Mouse (Mus musculus) 3134 (cell line): ENCODE results near the gene Pipox.

Experiments
- DNase-seq: peaks from one replicate; pipeline ENCODE4 v3.0.0-alpha.2; 2011; ENCODE audit warnings: low spot score; ENCODE audit not compliant: insufficient read length; ENCODE audit errors: extremely low read depth

The Pipox gene

DNA sequence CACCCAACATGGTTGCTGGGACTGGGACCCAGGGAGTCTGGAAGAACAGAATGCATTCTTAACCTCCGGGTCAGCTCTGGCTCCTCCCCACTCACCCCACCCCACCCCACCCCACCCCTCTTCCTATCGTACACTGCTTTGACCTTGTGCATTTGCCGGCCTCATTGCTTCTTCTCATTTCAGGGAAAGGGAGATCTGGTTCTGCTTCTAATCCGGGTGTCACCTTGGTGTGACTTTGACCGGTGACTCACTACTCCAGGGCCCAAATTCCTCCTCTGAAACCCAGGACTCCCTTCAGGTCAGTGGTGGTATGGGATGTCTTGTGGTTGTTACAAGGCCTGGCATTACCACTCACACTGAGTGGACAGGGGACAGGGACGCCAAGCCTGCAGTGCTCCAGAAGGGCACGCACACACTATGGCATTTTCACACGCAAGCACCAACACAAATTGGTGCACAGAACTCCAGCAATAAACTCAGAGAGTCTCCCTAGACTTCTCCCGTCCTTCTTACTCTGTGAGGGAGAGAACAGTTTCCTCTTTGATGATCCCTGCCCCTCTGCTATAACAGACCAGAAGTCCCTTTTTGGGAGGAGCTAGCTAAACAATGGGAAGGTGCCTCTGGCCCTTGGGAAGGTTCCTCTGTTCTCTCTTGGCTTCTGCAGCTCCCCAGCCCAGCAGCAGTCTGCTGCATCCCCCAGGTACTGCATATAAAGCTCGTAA is 9.2 kb downstream of the Pipox start:
- no peak for DNase-seq

DNA sequence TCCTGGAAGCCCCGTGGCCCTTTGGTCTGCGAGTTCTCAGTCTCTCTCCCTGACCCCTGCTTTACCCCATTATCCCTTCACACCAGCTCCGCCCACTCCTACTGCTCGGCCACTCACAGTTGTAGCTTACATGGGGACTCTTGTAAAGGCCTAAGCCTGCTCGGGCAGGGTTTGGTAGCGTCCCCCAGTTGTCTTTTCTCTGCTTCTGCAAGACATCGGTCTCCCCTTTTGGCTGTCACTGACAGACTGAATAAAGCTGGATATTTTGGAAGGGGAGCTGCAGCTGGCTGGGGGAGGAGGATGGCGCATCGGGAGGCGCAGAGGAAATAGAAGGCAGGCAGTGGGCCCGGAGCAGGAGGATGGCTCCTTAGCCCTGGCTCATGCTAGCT is 17.1 kb downstream of the Pipox start:
- DNase-seq: no peak

DNA sequence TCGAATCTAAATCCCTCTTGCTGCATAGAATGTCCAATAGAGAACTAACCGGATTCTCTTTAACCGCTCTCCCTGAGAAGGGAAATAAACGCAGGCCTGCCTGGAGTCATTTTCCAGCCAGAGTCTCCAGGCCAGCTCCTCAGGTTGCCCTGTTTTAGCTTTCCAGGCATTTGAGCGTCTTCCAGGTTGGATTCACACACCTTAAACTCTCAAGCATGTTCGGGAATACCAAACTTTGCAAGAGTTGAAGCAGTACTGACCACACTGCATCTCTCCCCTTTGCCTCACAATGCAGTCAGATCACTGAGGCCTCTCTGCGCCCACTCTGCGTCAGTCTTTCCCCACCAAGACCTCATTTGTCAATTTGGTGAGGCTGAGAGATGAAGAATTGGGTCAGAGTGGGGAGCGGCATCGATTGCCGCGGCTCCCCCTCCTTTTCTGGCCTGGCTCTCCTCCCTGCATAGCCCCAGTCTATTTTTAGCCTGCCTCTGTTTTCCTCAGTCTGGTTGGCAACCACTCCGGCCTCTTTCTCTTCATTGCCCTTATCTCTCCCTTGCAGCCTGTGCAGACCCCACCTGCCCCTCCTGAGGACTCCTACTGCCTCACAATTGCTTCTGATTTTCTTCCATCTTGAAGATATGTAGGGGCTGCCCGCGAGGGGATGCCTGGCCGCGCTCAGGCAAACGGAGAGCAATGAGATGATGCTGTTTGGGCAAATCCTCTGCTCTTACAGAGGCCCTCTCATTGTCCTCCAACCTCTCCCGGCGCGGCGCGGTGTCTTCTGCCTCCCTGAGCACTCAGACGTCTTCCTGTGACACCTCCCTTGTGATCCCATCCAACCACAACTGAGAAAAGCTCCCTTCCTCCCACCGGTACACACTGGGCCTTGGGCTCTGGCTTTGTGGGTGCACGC is 17.8 kb downstream of the Pipox start:
- DNase-seq: no peak

DNA sequence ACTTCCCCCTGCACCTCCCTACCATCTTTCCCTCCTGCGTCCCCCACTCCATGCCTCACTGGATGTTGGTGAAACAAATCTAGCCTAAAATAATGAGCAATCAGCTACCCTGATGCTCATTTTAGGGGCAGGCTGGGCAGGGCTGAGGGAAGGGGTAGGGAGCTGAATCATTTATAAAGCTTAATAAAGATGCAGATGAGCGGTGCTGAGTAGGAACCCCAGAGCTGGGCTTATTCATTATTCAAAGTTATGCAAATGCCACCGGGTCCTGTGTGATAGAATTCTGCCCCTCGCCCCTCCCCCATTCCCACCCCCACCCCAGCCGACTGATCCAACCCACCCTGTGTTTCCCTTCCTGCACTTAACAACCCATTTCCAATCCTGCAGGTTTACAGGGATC is 18.6 kb downstream of the Pipox start:
- DNase-seq: no peak

DNA sequence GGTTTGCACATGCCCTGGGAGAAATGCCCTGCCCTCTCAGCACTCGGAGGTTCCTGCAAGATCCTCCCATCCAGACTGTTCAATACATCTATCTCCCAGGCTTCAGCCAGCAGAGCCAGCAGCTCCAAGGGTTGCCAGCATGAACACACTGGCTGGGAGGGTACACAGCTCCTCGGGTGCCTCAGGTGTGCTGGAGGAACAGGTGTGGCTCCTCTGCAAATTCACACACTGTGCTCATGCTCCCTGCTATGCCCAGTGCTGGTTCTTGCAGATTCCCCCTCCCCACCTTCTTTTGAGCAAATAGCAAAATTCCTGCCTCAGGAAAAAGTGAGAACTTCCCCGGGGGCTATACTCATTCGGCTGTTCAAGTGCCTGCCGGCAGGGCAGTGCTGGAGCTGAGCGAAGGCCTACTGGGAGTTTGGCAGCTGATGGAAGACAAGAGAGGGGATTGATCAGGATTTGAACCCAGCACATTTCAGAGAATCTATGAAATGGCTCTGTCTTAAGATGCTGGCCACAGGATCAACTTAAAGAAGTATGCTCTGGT is 19.1 kb downstream of the Pipox start:
- DNase-seq: no peak

DNA sequence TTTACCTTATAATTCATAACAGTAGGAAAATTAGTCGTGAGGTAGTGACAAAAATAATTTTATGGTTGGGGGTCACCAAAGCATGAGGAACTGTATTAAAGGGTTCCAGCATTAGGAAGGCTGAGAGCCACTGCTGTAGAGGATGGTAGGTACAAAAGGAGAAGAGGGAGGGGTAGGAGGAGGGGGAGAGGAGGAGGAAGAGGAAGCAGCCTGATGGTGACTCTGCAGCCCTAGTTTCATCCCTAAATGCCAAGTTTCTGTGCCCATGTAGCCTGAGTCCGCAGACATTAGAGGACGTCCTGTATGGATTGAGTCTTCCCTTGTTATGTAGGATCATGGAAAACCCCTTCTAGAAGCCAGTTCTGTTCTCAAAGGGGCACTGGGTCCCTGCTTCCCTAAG is 20.8 kb downstream of the Pipox start:
- no peak for DNase-seq

DNA sequence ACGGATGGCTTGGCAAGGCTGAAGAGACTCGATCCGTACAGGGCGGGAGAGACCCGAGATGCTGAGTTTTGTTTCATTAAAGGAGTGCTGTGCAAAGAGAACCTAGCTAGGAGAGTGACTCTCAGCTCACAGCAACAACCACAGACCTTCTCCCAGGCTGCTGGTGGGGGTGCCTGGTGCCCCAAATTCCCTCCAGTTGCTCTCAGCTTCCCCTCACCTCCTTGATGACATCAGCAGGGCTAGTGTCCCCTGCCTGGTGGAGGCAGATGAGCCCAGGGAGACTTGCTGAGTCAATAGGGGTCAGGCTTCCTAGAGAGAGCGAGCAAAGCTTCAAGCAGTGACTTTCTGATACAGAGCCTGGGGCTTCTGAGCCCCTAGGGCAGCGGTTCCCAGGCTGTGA is 21.2 kb downstream of the Pipox start:
- no peak for DNase-seq

DNA sequence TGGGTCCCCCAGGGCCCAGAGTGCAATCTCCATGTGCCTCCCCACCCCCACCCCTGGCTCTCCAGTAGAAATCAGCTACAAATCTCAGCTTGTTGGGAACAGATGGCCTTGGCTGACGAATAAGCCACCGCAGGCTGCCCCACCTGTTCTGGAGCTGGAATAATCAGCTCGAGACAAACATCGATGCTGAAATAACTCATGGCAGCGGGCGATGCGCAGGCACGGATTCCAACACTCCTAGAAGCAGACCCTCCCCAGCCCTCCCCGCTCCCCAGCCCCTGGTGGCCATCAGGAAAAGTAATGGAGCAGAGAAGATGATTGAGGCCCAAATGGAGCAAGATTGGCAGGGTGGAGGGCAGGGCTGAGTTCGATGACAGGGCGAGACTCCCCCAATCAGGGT is 21.7 kb downstream of the Pipox start:
- no peak for DNase-seq

DNA sequence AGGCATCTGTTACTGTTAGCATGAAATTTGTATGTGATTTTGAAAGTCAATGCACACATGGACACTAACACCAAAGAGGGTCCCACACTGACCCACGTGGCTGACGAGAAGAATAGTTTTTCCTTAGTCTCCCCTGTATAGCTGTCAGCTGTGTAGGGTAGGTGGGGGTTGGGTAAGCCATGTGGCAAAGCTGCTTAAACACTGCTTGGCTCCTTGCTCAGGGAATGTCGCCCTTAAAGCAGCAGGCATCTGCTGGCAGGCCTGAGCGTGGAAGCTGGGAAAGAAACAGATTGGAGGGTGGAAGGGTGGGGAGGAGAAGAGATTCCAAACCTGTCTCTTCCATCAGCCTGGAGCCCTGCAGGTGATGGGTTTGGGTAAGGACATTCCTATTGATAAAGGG is 22.5 kb downstream of the Pipox start:
- no peak for DNase-seq

DNA sequence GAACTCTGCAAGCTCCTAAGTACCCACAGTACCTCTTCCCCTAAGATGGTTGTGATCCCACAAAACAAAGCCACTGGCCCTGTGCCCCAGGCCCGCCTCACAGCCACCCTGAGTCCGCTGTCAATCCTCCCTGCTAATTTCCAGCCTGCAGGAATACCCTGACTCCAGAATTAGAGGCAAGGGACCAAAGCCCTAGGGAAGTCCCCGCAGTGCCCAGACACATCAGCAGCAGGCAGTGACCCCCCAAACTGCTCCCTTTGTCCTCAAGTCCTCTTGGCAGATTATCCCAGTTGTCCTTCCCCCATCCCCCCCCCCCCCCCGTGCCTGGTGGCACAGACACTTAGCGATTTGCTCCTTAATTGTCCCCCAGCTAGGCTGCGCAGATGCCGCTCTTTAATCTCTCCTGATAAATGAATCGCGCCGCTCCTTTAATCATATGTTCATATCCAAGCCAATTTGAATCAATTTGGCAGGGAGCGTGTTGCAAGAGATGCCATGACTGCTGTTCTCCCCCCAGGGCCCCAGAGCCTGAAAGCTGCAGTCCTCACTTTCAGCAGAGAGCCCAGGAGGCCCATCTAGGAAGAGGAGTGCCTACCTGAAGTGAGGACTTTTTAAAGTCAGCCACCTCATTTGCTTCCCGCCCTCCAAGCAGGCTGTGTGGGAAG is 26.3 kb downstream of the Pipox start:
- DNase-seq: no peak

DNA sequence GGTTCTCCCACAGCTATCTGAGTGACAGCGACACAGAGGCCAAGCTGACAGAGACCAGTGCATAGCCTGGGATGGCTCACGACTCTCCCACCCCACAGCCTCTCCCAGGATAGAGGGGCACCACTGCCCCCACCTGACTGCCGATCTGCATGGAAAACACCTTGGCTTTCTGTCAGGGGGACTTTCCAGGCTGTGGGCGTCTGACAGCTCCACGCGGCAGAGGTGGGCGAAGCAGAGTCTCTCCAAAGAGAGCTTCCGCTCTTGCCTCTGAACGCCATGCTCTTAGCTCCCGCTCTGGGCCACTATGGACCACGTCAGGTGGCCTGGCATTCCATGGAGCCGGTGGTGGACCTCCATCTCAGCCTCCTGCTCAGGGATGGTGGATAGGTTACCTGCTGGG is 29.1 kb downstream of the Pipox start:
- no peak for DNase-seq

DNA sequence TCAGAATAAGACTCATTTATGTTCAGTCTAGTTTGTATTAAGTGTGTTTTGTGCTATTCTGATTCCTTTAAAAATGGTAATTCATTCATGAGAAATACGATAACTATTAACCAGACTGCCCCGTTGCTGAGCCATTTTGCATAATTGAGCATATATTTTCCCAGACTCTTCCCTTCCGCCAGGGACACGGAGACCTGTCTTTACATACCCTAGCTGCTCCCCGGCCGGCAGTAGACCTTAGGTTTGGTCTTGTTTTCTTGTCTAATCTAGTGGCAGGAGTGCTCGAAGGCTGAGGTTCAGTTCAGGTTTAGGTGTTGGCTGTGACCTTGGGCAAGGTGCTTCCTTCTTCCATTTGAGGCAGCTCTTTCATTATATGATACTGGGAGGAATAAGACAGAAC is 31.0 kb downstream of the Pipox start:
- DNase-seq: no peak

DNA sequence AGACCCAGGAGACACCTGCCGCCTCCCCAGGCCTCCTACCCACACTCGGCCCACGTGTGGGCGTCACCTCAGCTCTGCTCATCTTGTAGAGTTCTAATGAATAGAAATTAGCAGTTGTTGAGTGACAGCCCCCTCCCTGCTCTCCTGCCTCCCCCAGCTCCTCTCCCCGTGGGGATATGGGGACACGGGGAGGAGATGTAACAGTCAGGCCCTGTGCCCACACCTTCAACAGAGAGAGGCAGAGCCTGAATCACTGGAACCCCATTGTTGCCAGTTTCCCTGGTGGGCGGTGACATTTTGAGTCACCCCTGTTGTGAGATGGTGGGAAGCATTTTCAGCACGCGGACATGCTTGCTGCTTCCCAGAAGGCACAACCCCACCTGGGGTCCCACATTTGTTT is 32.9 kb downstream of the Pipox start:
- DNase-seq: no peak

DNA sequence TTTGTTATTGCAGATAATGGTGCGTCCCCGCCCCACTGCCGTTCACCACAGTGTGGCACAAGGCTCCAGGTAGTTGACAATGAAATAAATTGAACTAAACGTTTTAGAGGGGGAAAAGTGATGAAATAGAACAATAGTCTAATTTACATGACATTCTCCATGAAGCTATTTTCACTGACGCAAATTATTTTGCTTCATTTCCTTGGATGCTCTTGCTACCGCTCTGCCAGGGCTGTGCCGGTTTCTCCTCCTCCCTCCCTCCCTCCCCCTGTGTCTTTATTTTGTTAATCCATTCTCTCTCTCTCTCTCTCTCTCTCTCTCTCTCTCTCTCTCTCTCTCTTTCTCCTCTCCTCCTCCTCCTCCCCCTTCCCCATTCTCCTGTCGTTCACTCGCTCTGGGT is 35.3 kb downstream of the Pipox start:
- no peak for DNase-seq

DNA sequence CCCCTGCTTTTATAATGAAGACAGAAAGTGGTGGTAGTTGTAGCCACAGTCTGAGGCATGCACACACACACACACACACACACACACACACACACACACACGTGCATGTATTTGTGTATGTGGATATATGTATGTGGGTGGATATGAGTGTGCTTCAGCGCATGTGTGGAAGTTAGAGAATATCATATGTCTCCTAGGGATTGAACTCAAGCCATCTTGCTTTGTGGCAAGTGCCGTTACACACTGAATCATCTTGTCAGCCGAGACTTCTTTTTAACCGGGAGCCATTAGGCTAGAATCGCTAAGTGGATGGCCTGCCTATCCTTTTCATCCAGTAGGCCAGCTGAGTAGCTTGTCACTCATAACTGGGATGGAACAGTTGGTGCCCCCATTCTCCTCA is 36.8 kb downstream of the Pipox start:
- DNase-seq: no peak

DNA sequence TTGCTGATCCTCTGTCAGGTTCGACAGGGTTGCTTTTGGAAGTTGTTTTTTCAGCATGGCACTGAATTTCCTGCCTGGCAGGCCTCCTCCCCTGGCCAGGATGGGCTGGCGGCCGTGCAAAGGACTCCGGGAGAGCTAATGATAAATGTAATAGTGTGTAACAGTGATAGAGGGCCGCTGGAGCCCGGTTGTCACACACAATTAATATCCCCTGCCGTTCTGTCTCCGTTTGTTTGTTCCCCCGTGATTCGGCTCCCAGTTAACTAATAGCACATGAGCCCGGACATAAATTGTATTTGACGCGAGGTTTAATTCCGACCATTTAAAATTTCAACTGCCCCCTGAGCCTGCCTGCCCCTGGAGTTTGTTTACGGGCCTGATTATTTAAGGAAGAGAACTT is 38.5 kb downstream of the Pipox start:
- DNase-seq: no peak

DNA sequence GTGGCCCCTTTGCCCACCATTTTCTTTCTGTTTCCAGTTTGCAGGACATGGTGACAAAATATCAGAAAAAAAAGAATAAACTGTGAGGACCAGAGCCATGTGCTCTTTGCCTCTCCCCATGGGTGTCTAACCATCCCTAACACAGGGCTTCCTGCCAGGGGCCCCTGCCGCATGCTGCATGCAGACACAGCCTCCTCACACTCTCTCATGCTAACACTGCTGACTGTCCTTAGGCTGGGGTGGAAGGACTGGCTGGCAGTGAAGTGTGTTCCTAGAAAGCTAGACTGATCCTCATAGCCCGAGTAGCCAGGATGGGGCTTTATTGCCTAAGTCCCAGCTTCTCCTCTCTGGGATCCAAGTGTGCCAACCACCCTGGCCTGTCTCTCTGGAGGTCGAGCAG is 39.3 kb downstream of the Pipox start:
- DNase-seq: no peak

DNA sequence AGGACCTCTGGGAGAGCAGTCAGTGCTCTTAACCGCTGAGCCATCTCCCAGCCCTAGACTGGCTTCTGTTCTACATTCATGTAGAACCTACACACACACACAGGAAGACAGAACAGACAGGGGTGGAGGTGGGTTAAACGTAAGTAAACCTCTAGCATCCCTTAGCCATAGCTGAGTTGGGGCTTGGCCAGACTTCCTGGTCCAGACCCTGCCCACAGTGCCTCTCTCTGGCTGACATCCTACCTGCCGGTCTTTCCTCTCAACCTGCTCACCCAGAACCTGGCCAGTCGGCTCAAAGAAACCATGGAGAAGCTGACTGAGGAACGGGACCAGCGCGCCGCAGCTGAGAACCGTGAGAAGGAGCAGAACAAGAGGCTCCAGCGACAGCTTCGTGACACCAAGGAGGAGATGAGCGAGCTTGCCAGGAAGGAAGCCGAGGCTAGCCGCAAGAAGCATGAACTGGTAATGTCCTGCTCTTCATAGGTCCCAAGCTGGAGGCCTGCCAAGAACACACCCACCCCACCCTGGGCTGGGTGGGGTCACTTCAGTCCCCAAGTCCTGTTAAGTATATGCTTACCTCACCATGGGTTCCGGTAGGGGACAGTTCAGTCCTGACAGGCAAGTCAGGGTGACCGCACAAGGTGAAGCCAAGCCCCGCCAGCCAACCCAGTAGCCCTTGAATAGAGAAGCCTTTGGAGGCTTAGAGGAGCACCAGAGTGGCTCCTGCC is 40.8 kb downstream of the Pipox start:
- no peak for DNase-seq

DNA sequence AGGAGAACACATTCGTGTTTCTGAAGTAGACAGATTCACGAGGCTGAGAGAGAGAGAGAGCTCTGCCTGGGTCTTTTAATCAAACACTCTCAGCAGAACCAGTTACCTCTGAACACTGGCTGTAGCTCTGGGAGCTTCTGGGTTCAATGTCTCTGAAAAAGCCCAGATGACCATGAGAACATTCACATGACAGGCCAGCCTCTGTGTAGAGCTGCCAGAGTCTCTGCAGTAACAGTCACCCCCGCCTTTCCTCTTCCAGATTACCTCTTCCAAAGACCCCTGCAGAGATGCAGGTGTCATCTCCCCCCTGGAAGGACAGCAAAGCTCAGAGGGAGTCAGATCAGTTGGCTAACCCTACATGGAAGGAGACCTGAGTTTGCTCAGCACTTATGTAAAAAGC is 41.7 kb downstream of the Pipox start:
- DNase-seq: no peak

DNA sequence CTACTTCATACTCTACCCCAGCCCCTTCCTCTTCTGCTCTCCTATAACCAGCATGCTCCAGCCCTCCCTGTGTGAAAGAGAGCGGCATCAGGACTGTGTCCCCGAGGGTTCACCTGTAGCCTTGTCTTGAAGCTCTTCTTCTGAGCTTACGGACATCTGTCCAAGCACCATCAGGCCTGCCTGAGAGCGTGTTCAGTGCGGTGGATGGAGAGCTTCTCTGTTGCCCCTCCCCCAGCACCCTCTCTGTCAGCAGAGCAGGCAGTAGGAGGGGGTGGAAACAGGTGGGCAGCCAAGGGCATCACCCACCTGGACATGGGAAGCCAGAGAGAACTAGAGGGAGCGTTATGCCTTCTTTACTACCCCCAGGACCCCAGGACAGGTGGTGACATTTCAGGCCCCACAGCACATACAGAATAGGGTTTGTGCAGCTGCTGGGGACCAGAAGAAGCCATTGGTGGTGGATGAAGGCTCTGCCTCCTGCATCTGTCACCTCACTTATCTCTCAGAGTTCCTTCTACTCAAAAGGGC is 42.3 kb downstream of the Pipox start:
- no peak for DNase-seq
